Mouse (Mus musculus): ENCODE measurements at regions not wholly inside any gene's neighbourhood (a gene's known extent, or its start where the extent isn't known, plus 50 kb on each side); places are given as distances from the start of the nearest gene placed in this dataset.

GRCm38 (mm10) chr1:72963449-72963848, 52.3 kb downstream of the Tnp1 start:
- TF ChIP-seq CTCF (IDR thresholded peaks at IDR 0.05; ENCODE audit: low read depth, low read length) (no peak), POLR2A (IDR thresholded peaks at IDR 0.05; ENCODE audit: insufficient read depth, low read length) (no peak)

Measured in ES-Bruce4 (cell line).